Mouse (Mus musculus) myocyte (in vitro differentiated cells): Measurements from ENCODE around the gene Pnck.

Experiments used
- CEBPB ChIP-seq: IDR thresholded peaks from 2 replicates; pipeline ENCODE4 v1.6.1; 2011; ENCODE audit warnings: mild to moderate bottlenecking, moderate library complexity; ENCODE audit not compliant: poor library complexity, insufficient read depth, severe bottlenecking
- E2F4 ChIP-seq: IDR thresholded peaks from one replicate; pipeline ENCODE4 v1.6.1; 2011; ENCODE audit warnings: mild to moderate bottlenecking, control low read depth, moderate library complexity; ENCODE audit not compliant: insufficient read depth
- MAX ChIP-seq: IDR thresholded peaks from one replicate; pipeline ENCODE4 v1.6.1; 2011; ENCODE audit warnings: low read depth, mild to moderate bottlenecking, control low read depth
- MYOD1 ChIP-seq, 3 experiments: IDR thresholded peaks; one replicate each; pipeline ENCODE4 v1.6.1; 2011; ENCODE audit warnings: control low read depth in 2 of 3, low read depth in 2 of 3, mild to moderate bottlenecking in 2 of 3, moderate library complexity in 1 of 3; ENCODE audit not compliant: insufficient read length in 2 of 3, control insufficient read depth in 1 of 3
- MYOG ChIP-seq, 3 experiments: IDR thresholded peaks; one replicate each; pipeline ENCODE4 v1.6.1; 2011; ENCODE audit warnings: control low read depth in 2 of 3, low read depth in 2 of 3, mild to moderate bottlenecking in 2 of 3; ENCODE audit not compliant: insufficient read length in 2 of 3, control insufficient read depth in 1 of 3, insufficient read depth in 1 of 3
- POLR2A ChIP-seq: IDR thresholded peaks from one replicate; pipeline ENCODE4 v1.6.1; 2011; ENCODE audit warnings: low read depth, mild to moderate bottlenecking, control low read depth, moderate library complexity; ENCODE audit not compliant: insufficient read length
- POLR2AphosphoS2 ChIP-seq: IDR thresholded peaks from one replicate; pipeline ENCODE4 v1.6.1; 2011; ENCODE audit warnings: low read depth, control low read depth; ENCODE audit not compliant: insufficient read length
- REST ChIP-seq: IDR thresholded peaks from one replicate; pipeline ENCODE4 v1.6.1; 2011; ENCODE audit warnings: mild to moderate bottlenecking, control low read depth, moderate library complexity; ENCODE audit not compliant: insufficient read depth, insufficient read length
- SRF ChIP-seq: IDR thresholded peaks from one replicate; pipeline ENCODE4 v1.6.1; 2011; ENCODE audit warnings: low read depth; ENCODE audit not compliant: control insufficient read depth, insufficient read length
- TCF12 ChIP-seq: IDR thresholded peaks from one replicate; pipeline ENCODE4 v1.6.1; 2011; ENCODE audit warnings: mild to moderate bottlenecking, control low read depth; ENCODE audit not compliant: poor library complexity, insufficient read depth, severe bottlenecking
- TCF3 ChIP-seq: IDR thresholded peaks from one replicate; pipeline ENCODE4 v1.6.1; 2011; ENCODE audit warnings: low read depth, control low read depth; ENCODE audit not compliant: insufficient read length
- USF1 ChIP-seq: IDR thresholded peaks from one replicate; pipeline ENCODE4 v1.6.1; 2011; ENCODE audit warnings: low read depth, mild to moderate bottlenecking, control low read depth, moderate library complexity

GRCm38 (mm10) chrX:73650869-73651268 lies 9.0 kb downstream of the Pnck start:
- TF ChIP-seq USF1 (no peak), TCF12 (no peak), POLR2AphosphoS2 (no peak), REST (no peak), E2F4 (no peak), POLR2A (no peak), TCF3 (no peak), MAX (no peak), MYOD1 (IDR thresholded peaks at IDR 0.05; ENCODE audit: control insufficient read depth in 1 of 3, insufficient read length in 2 of 3, low read depth in 2 of 3) (no peak), MYOG (IDR thresholded peaks at IDR 0.05; ENCODE audit: control insufficient read depth in 1 of 3, insufficient read depth in 1 of 3, insufficient read length in 2 of 3, low read depth in 2 of 3) (no peak), CEBPB (no peak), SRF (no peak)
